Mouse (Mus musculus): ENCODE measurements at regions not wholly inside any gene's neighbourhood (a gene's known extent, or its start where the extent isn't known, plus 50 kb on each side); places are given as distances from the start of the nearest gene placed in this dataset.
"Not testable (repeated sequence)": the region's sequence is repeated elsewhere in the genome, so short reads cannot be mapped to it uniquely, and the experiment has no call there.

- no peaks in the 10 kb centered on the region for H3K36me3 ChIP-seq (ENCODE audit: control insufficient read depth, insufficient read depth, low read length)
- no peak overlapping the region for H3K4me2 ChIP-seq (ENCODE audit: low read length)
- WGBS, result 94% methylated on average over 2 of the region's 2 CpGs
- no peak overlapping the region for H3K27ac ChIP-seq (ENCODE audit: low read depth, low read length)
- H3K9me3 ChIP-seq (ENCODE audit: control insufficient read depth, low read length), result no peaks in the 10 kb centered on the region
- no peaks in the 10 kb centered on the region for H3K4me1 ChIP-seq (ENCODE audit: control insufficient read depth, insufficient read depth, low read depth, low read length)
- no peak overlapping the region for H3K9ac ChIP-seq (ENCODE audit: low read depth, low read length)
- H3K27me3 ChIP-seq (replicated peaks; ENCODE audit: control insufficient read depth, insufficient read depth, low read length), result no peaks in the 10 kb centered on the region
- ATAC-seq, result no peak
- no peak overlapping the region for H3K4me3 ChIP-seq (ENCODE audit: low read length)
Observed at GRCm38 (mm10) chr1:140840579-140840978, 594.6 kb downstream of the Kcnt2 start.

- ATAC-seq; H3K9ac ChIP-seq (ENCODE audit: low read depth, low read length); H3K4me2 ChIP-seq (ENCODE audit: low read length); H3K9me3 ChIP-seq (ENCODE audit: control insufficient read depth, low read length); H3K27me3 ChIP-seq (replicated peaks; ENCODE audit: control insufficient read depth, insufficient read depth, low read length); H3K4me1 ChIP-seq (ENCODE audit: control insufficient read depth, insufficient read depth, low read depth, low read length); H3K4me3 ChIP-seq (ENCODE audit: low read length); H3K27ac ChIP-seq (ENCODE audit: low read depth, low read length); H3K36me3 ChIP-seq (ENCODE audit: control insufficient read depth, insufficient read depth, low read length): not testable (repeated sequence)
- WGBS, result 73% methylated on average over 3 of the region's 3 CpGs
Observed at GRCm38 (mm10) chr1:140848053-140848452, 602.1 kb downstream of the Kcnt2 start.

GRCm38 (mm10) chr1:140851568-140851967 lies 605.6 kb downstream of the Kcnt2 start:
- no peak for ATAC-seq
- H3K27ac ChIP-seq (ENCODE audit: low read depth, low read length), result no peak overlapping the region
- H3K9ac ChIP-seq (ENCODE audit: low read depth, low read length), result no peak overlapping the region
- no peaks in the 10 kb centered on the region for H3K9me3 ChIP-seq (ENCODE audit: control insufficient read depth, low read length)
- no peaks in the 10 kb centered on the region for H3K4me1 ChIP-seq (ENCODE audit: control insufficient read depth, insufficient read depth, low read depth, low read length)
- H3K4me3 ChIP-seq (ENCODE audit: low read length), result no peak overlapping the region
- no peak overlapping the region for H3K4me2 ChIP-seq (ENCODE audit: low read length)
- H3K36me3 ChIP-seq (ENCODE audit: control insufficient read depth, insufficient read depth, low read length), result no peaks in the 10 kb centered on the region
- H3K27me3 ChIP-seq (replicated peaks; ENCODE audit: control insufficient read depth, insufficient read depth, low read length), result no peaks in the 10 kb centered on the region
